Mouse (Mus musculus) liver, postnatal 0 days (tissue): ENCODE measurements around the gene Gm26602. TPM values are rescaled to one million over a fixed set of nuclear protein-coding genes. Genes with fewer than 3 reads are reported as not detected.
"Not testable (repeated sequence)": the region's sequence is repeated elsewhere in the genome, so short reads cannot be mapped to it uniquely, and the experiment has no call there.

Experiments used
- ATAC-seq: fragments of 200-750 bp; cut with Nextera tagmentation; 2 replicates; pipeline ENCODE4 v1.8.0; 2017; ENCODE audit warnings: mild to moderate bottlenecking, moderate library complexity
- DNase-seq: peaks from one replicate; pipeline ENCODE4 v3.0.0-alpha.2; 2016
- H3K27ac ChIP-seq: fragments of 300-500 bp; sonication (generic); 2 replicates; pipeline ENCODE4 v1.5.1; 2014; ENCODE audit warnings: antibody characterized with exemption, moderate library complexity, mild to moderate bottlenecking, low read depth
- H3K27me3 ChIP-seq: fragments of 300-500 bp; sonication (generic); 2 replicates; pipeline ENCODE4 v1.6.1; 2014; ENCODE audit warnings: low read length, control low read depth, mixed read lengths; ENCODE audit not compliant: insufficient read depth
- H3K36me3 ChIP-seq: fragments of 300-500 bp; sonication (generic); replicated peaks from 2 replicates; pipeline ENCODE4 v1.6.1; 2014; ENCODE audit warnings: mild to moderate bottlenecking, control low read depth, low read length, moderate library complexity, mixed read lengths; ENCODE audit not compliant: insufficient read depth
- H3K4me1 ChIP-seq: fragments of 300-500 bp; sonication (generic); 2 replicates; pipeline ENCODE4 v1.6.1; 2014; ENCODE audit warnings: antibody characterized with exemption, mild to moderate bottlenecking, control low read depth; ENCODE audit not compliant: insufficient read depth
- H3K4me2 ChIP-seq: fragments of 300-500 bp; sonication (generic); 2 replicates; pipeline ENCODE4 v1.6.1; 2014; ENCODE audit warnings: low read depth, mild to moderate bottlenecking, low read length, moderate library complexity, mixed read lengths
- H3K4me3 ChIP-seq: fragments of 300-500 bp; sonication (generic); 2 replicates; pipeline ENCODE4 v1.5.1; 2014; ENCODE audit warnings: low read depth, low read length
- H3K9ac ChIP-seq: fragments of 300-500 bp; sonication (generic); replicated peaks from 2 replicates; pipeline ENCODE4 v1.6.1; 2014; ENCODE audit warnings: mild to moderate bottlenecking, moderate library complexity
- H3K9me3 ChIP-seq: fragments of 300-500 bp; sonication (generic); 2 replicates; pipeline ENCODE4 v1.6.1; 2016; ENCODE audit warnings: mild to moderate bottlenecking, control low read depth, low read length, mixed read lengths
- CTCF ChIP-seq: sonication (generic); IDR thresholded peaks from 2 replicates; pipeline ENCODE4 v1.5.1; 2016; ENCODE audit warnings: antibody characterized with exemption, low read depth
- EP300 ChIP-seq: IDR thresholded peaks from 2 replicates; pipeline ENCODE4 v1.6.1; 2016; ENCODE audit warnings: antibody characterized with exemption, low read depth, mild to moderate bottlenecking
- WGBS: fragments of 180-500 bp; shearing (Covaris S2); extraction: QIAGEN DNeasy Blood & Tissue Kit; methylation state at CpG from one replicate; pipeline ENCODE4 v1.1.7; 2014; ENCODE audit not compliant: insufficient replicate concordance; 5-methylcytosine and 5-hydroxymethylcytosine counted together
- polyA plus RNA-seq: library from polyadenylated mRNA; unstranded; fragments of >200 nt; fragmentation: Nextera tagmentation; extraction: Ambion mirVana; gene quantifications from 2 replicates; pipeline ENCODE4 v1.2.1, GENCODE M21; 2015

Gm26602 gene
- polyA plus RNA-seq, 1 experiment from 2014 or later: not detected

DNA sequence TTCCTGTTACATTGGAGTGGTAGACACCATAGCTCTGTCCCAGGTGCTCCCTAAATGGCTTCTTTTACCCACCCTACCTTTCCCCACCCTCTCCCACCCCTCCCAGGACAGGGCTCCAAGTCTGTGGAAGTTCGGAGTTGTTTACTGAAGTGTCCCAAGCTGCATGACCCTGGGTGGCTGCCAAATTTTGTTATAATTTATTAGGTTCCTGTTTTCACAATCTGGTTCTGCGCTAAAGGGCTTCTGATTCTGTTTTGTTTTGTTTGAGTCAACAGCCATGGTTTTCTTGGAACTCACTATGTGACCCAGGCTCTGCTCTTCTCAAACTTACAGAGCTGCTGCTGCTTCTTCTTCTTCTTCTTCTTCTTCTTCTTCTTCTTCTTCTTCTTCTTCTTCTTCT is 21.3 kb upstream of the Gm26602 start:
- Histone ChIP-seq H3K4me1 (peaks cover 5% of the 10 kb centered on the region), H3K27me3 (no peaks in the 10 kb centered on the region), H3K27ac (0 out of 2 replicates have a peak overlapping the region, but pooled peaks have one; percentile 29), H3K4me3 (no peak overlapping the region), H3K9me3 (no peaks in the 10 kb centered on the region), H3K9ac (no peak overlapping the region), H3K4me2 (no peak overlapping the region), H3K36me3 (no peaks in the 10 kb centered on the region)
- no peak for DNase-seq
- no peak for TF ChIP-seq CTCF
- TF ChIP-seq EP300: no peak
- 32% methylated on average over 2 of the region's 2 CpGs for WGBS
- no peak for ATAC-seq

DNA sequence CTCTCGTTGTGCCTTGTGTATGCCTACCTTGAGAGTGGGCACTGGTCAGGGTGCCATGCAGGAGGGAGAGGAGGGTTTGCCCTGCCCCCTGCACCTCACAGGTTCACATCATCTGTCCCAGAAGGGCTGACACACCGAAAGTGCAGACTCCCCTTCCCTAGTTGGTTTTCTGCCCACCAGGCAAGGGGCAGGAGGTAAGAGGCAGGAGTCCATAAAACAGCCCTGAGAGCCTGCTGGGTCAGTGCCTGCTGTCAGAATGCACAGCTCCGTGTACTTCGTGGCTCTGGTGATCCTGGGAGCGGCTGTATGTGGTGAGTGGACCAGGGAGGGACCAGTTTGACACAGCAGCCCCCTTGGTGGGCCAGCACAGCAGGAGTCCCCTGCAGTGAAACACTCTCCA is 20.0 kb upstream of the Gm26602 start, which contains the start of gene Cfd:
Gene Cfd, plus strand, starts transcription at position 184 of the 400 bp plus-strand sequence.
- Histone ChIP-seq H3K36me3 (peaks cover 5% of the 10 kb centered on the region; the same call in 1 of the 2 replicates), H3K9me3 (no peaks in the 10 kb centered on the region), H3K4me3 (no peak within 1 kb of the TSS), H3K27ac (no peak within 1 kb of the TSS), H3K4me1 (no peaks in the 10 kb centered on the region; the same call in 1 of the 2 replicates), H3K9ac (no peak within 1 kb of the TSS), H3K4me2 (no peak within 1 kb of the TSS), H3K27me3 (no peaks in the 10 kb centered on the region)
- no peak for DNase-seq
- 47% methylated on average over 5 of the region's 5 CpGs for WGBS
- no peak for ATAC-seq
- TF ChIP-seq EP300 (no peak), CTCF (no peak)

DNA sequence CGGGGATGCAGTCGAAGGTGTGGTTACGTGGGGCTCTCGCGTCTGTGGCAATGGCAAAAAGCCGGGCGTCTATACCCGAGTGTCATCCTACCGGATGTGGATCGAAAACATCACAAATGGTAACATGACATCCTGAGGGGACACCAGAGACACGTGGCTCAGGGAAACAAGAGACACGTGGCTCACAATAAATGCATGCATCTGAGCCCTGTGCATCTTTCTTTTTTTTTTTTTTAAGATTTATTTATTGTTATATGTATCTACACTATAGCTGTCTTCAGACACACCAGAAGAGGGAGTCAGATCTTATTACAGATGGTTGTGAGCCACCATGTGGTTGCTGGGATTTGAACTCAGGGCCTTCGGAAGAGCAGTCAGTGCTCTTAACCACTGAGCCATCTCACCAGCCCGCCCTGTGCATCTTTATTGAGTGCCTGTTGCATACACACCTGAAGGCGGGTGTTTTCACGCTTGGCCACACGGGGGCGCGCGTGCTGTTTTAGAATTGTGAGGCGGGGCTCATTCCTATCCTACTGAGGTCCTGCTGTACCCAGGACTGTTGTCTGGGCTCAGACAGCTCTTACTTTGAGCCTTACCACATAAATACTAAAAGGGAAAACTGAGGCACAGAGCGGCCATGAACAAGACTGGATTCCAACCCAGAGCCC is 18.1 kb upstream of the Gm26602 start:
- peak; percentile 35; the same call in 1 of the 2 replicates for ATAC-seq
- TF ChIP-seq CTCF: peak; percentile 91
- not testable (repeated sequence) for H3K4me3 ChIP-seq, H3K9ac ChIP-seq, H3K27ac ChIP-seq, H3K9me3 ChIP-seq, H3K27me3 ChIP-seq, H3K4me2 ChIP-seq, H3K4me1 ChIP-seq
- peak; percentile 89 for DNase-seq
- WGBS: 41% methylated on average over 22 of the region's 22 CpGs
- H3K36me3 ChIP-seq: peaks cover 11% of the 10 kb centered on the region; the same call in 1 of the 2 replicates

DNA sequence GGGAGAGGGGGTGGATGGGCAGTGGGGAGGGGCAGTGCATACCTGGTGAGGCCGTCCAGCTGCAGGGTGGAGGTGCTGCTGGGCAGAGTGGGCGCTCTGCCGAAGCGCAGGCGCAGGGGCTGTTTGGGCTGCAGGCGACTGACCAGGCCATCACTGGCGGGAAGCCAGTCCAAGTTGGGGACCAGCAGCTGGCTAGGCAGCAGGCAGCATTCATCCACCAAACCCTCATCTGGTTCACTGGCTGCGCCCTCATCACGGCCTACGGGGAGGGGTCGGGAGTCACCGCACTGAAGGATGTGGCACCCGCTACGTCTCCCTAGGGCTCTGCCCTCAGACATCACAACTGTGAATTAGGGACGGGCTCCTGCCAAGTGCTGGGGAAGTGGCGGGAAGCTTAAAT is 14.3 kb upstream of the Gm26602 start:
- DNase-seq (no peak), ATAC-seq (no peak)
- WGBS: 88% methylated on average over 16 of the region's 16 CpGs
- TF ChIP-seq EP300 (no peak), CTCF (no peak)
- no peaks in the 10 kb centered on the region for H3K9me3 ChIP-seq
- H3K27me3 ChIP-seq: no peaks in the 10 kb centered on the region
- H3K4me2 ChIP-seq: no peak overlapping the region
- 0 out of 2 replicates have a peak, but pooled peaks cover 8% of the 10 kb centered on the region for H3K4me1 ChIP-seq
- no peak overlapping the region for H3K4me3 ChIP-seq
- no peak overlapping the region for H3K9ac ChIP-seq
- no peak overlapping the region for H3K27ac ChIP-seq
- H3K36me3 ChIP-seq: peaks cover 19% of the 10 kb centered on the region; the same call in 1 of the 2 replicates

DNA sequence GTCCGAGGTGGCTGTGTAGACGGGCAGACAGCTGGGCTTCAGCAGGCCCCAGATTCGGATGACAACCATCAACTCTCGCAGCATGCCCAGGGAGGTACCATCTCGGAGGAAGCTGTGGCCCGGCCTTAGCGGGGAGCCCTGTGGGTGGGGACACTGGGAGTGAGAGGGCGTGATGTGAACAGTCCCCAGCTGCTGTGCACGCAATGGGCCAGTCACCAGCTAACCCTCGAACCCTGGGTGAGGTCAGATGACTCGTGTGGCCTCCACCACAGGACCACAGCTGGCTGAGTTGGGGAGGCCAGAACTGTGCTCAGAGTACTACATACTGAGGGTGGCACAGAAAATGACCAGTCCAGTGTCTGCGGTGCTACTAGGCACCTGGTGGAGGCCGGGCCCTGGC is 13.8 kb upstream of the Gm26602 start:
- TF ChIP-seq CTCF (no peak), EP300 (no peak)
- Histone ChIP-seq H3K9me3 (no peaks in the 10 kb centered on the region), H3K27me3 (no peaks in the 10 kb centered on the region), H3K4me1 (0 out of 2 replicates have a peak, but pooled peaks cover 8% of the 10 kb centered on the region), H3K36me3 (peaks cover 19% of the 10 kb centered on the region; the same call in 1 of the 2 replicates), H3K4me3 (no peak overlapping the region), H3K4me2 (no peak overlapping the region), H3K27ac (peak overlapping the region; percentile 68), H3K9ac (no peak overlapping the region)
- ATAC-seq (no peak; the same call in 1 of the 2 replicates), DNase-seq (no peak)
- 78% methylated on average over 13 of the region's 13 CpGs for WGBS

DNA sequence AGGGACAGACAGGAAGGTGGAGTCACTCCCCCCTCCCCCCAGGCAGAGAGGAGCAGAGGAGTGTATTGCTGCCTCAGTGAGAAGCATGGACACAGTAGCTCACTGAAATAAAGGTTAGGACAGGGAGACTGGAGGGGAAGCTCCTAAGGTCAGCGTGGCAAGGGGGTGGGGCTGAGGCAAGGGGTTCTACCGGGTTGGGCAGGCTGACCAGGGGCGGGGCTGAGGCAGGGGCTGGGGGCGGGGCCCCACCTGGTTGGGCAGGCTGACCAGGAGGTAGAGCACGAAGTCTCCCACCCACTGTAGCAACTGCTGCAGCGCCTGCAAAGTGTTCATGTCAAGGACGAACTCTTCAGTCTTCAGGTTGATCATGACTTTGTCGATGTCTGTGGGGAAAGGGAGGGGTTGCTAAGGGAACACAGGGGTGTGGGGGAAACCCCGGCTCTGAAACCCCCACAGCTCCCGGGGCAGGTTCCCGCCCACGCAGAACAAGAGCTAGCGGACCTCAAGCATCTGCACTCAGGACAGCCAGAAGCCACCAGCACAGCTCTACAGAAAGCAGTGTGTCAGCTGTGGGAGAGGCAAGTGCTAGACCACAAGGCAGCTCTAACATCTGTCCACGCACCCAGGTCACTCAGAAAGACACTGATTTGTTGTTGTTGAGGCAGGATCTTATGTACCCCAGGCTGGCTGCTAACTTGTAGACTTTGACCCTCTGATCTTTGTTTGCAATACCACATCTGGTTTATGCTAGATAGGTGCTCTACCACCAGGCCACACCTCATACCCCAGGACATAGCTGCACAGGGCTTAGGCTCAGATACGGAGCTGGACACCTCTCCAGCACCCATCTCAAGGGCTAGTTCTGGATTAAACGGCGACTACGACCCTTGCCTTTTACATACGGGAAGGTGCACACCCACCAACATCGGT is 13.1 kb upstream of the Gm26602 start:
- Histone ChIP-seq H3K4me3 (peak overlapping the region; percentile 21; the same call in 1 of the 2 replicates), H3K4me2 (peak overlapping the region; percentile 60), H3K27me3 (no peaks in the 10 kb centered on the region), H3K36me3 (peaks cover 19% of the 10 kb centered on the region; the same call in 1 of the 2 replicates), H3K9me3 (no peaks in the 10 kb centered on the region), H3K27ac (peak overlapping the region; percentile 68), H3K4me1 (0 out of 2 replicates have a peak, but pooled peaks cover 8% of the 10 kb centered on the region), H3K9ac (no peak overlapping the region)
- WGBS: 59% methylated on average over 19 of the region's 20 CpGs
- ATAC-seq (peak; percentile 92), DNase-seq (peak; percentile 84)
- TF ChIP-seq EP300: no peak
